Mouse (Mus musculus) liver, embryonic 12.5 days (tissue): ENCODE data around the gene Gemin6. TPM values are rescaled to one million over a fixed set of nuclear protein-coding genes. Genes with fewer than 3 reads are reported as not detected.
A peak's percentile ranks its signal among the peaks of the same experiment; 100 is the strongest.
"Not testable (repeated sequence)": the region's sequence is repeated elsewhere in the genome, so short reads cannot be mapped to it uniquely, and the experiment has no call there.

Experiments
- ATAC-seq: fragments of 200-750 bp; cut with Nextera tagmentation; 2 replicates; pipeline ENCODE4 v1.8.0; 2017; ENCODE audit warnings: moderate number of reproducible peaks, mild to moderate bottlenecking, moderate library complexity
- H3K27ac ChIP-seq: fragments of 300-500 bp; sonication (generic); 2 replicates; pipeline ENCODE4 v1.5.1; 2016; ENCODE audit warnings: mild to moderate bottlenecking
- H3K27me3 ChIP-seq: fragments of 300-500 bp; sonication (generic); replicated peaks from 2 replicates; pipeline ENCODE4 v1.6.1; 2016; ENCODE audit warnings: mild to moderate bottlenecking, moderate library complexity
- H3K36me3 ChIP-seq: fragments of 300-500 bp; sonication (generic); 2 replicates; pipeline ENCODE4 v1.6.1; 2016; ENCODE audit warnings: mild to moderate bottlenecking, moderate library complexity
- H3K4me1 ChIP-seq: fragments of 300-500 bp; sonication (generic); 2 replicates; pipeline ENCODE4 v1.6.1; 2016
- H3K4me2 ChIP-seq: fragments of 300-500 bp; sonication (generic); 2 replicates; pipeline ENCODE4 v1.6.1; 2016; ENCODE audit warnings: mild to moderate bottlenecking, moderate library complexity
- H3K4me3 ChIP-seq: fragments of 300-500 bp; sonication (generic); 2 replicates; pipeline ENCODE4 v1.5.1; 2016; ENCODE audit warnings: mild to moderate bottlenecking, moderate library complexity
- H3K9ac ChIP-seq: fragments of 300-500 bp; sonication (generic); 2 replicates; pipeline ENCODE4 v1.6.1; 2016; ENCODE audit warnings: mild to moderate bottlenecking, moderate library complexity
- H3K9me3 ChIP-seq: fragments of 300-500 bp; sonication (generic); replicated peaks from 2 replicates; pipeline ENCODE4 v1.6.1; 2016; ENCODE audit warnings: mild to moderate bottlenecking, moderate library complexity
- WGBS: fragments of 180-500 bp; shearing (Covaris S2); methylation state at CpG from one replicate; pipeline ENCODE4 v1.1.7; 2016; ENCODE audit not compliant: insufficient replicate concordance; 5-methylcytosine and 5-hydroxymethylcytosine counted together
- polyA plus RNA-seq: library from polyadenylated mRNA; unstranded; fragments of >200 nt; fragmentation: Nextera tagmentation; extraction: Ambion mirVana; gene quantifications from 2 replicates; pipeline ENCODE4 v1.2.1, GENCODE M21; 2016

Gene Gemin6
- polyA plus RNA-seq, 1 experiment from 2014 or later, result 46.3 TPM

DNA sequence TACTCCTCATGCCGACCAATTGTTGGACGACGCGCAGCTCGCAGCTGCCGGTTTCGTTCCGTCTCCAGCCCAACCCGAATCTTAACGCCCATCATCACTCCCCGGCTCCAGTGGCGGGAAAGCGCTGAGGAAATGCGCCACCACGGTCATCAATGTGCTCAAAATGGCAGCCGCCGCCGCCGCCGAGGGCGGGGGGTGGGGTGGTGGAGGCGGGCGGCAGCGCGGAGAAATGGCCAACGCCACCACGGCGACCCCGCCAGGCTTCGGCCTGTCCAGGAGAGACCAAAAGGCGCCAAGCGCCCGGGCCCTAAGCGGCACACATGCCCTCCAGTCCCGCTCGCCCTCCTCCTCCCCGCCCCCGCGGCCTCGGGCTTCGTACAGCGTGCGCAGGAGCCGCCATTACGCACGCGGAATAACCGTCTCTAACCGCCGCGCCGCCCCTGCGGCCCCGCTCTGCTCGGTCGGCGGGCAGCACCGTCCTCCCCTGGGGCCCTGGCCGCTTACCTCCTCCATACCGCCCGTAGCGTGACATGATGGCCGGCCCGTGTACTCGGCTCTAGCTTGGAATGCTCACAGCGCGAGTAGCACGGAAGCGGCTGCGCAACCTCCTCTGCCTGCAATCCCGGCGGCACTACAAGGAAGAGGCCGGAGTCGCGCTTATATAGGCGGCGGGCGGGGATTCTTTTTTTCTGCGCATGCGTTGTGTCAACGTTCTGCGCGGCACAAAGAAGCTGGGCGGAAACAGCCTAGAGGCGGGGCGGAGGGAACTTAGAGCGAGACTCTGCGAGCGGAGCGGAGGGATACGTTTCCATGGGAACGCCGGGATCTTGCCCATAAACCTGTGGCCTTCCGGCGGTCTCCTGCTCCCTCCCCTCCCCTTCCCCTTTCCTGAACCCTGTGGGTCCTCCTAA is 17.3 kb upstream of the Gemin6 start, which contains the start of the genes Srsf7 and Ttc39d:
TSS of gene Srsf7 (minus strand) at position 637 of the 911 bp plus-strand sequence.
TSS of gene Ttc39d (plus strand) at position 790 of the 911 bp plus-strand sequence.
- WGBS, result under 1% methylated on average over 95 of the region's 95 CpGs
- no peaks in the 10 kb centered on the region for H3K27me3 ChIP-seq
- H3K4me1 ChIP-seq, result peaks cover 20% of the 10 kb centered on the region
- no peaks in the 10 kb centered on the region for H3K9me3 ChIP-seq
- peaks cover 40% of the 10 kb centered on the region for H3K36me3 ChIP-seq
- peak within 1 kb of the TSS; percentile 76 for H3K4me3 ChIP-seq
- ATAC-seq, result peak; percentile 89
- peak within 1 kb of the TSS; percentile 90 for H3K4me2 ChIP-seq
- H3K27ac ChIP-seq, result peak within 1 kb of the TSS; percentile 97
- H3K9ac ChIP-seq, result peak within 1 kb of the TSS; percentile 96

DNA sequence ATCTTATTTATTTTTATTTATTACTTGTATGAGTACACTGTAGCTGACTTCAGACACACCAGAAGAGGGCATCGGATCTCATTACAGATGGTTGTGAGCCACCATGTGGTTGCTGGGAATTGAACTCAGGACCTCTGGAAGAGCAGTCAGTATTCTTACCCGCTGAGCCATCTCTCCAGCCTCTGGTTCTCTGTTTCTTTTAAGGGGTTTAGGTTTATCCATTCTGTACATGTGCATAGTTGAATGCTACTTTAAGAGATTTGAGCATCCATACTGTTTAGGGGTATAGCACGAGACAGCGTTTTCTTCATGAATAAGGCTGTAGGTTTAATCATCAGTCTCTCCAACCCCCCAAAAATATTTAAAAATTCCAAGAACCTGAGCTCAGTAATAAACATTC is 10.2 kb upstream of the Gemin6 start:
- not testable (repeated sequence) for H3K4me1 ChIP-seq, H3K9ac ChIP-seq, H3K36me3 ChIP-seq, H3K9me3 ChIP-seq, H3K4me3 ChIP-seq, H3K27ac ChIP-seq, ATAC-seq, H3K4me2 ChIP-seq, H3K27me3 ChIP-seq
- 77% methylated on average over 4 of the region's 4 CpGs for WGBS

DNA sequence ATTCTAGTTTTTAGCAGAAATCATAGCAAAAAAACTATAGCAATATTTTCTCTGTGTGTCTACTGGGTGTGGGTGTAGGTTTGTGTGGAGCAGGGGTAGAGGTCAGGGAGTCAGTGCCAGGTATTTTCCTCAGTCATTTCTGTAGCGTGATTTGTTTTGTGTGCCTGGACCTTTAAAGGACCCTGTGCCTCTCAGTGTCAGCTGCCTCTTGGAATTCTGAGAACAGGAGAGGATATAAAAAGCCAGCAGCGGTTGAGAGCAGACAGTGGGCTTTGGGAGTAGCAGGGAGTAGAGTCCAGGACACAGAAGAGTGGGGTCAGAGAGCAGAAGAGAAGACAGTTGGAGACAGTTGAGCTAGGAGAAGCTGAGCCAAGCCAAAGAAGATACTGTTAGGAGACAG is 4.1 kb upstream of the Gemin6 start:
- no peak overlapping the region for H3K4me3 ChIP-seq
- no peak for ATAC-seq
- H3K9ac ChIP-seq, result no peak overlapping the region
- H3K4me2 ChIP-seq, result no peak overlapping the region
- peaks cover 20% of the 10 kb centered on the region for H3K4me1 ChIP-seq
- no peaks in the 10 kb centered on the region for H3K27me3 ChIP-seq
- no peaks in the 10 kb centered on the region for H3K9me3 ChIP-seq
- H3K27ac ChIP-seq, result no peak overlapping the region
- no peaks in the 10 kb centered on the region for H3K36me3 ChIP-seq
- 78% methylated on average over 2 of the region's 2 CpGs for WGBS

DNA sequence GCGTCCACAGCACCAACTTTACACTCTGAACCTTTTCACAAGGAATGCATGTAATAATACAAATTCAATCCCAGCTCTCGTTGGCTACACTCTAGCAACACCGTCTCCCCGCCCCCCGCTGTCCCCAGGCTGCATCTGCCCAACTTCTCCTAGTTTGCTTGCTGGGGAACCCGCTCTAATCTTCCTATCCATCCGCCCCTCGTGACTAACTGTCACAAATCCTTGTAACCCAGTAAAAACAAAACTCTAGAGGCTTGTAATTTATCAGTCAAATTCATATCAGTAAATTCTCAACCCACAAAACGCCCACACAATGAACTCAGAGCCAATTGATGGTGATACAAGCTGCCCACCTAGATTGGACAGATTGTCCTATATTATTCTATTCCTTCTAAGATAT is 3.0 kb upstream of the Gemin6 start:
- peaks cover under 1% of the 10 kb centered on the region for H3K36me3 ChIP-seq
- H3K4me1 ChIP-seq, result peaks cover 28% of the 10 kb centered on the region
- no peak overlapping the region for H3K27ac ChIP-seq
- no peaks in the 10 kb centered on the region for H3K27me3 ChIP-seq
- H3K9ac ChIP-seq, result no peak overlapping the region
- no peak overlapping the region for H3K4me3 ChIP-seq
- 43% methylated on average over 9 of the region's 9 CpGs for WGBS
- no peaks in the 10 kb centered on the region for H3K9me3 ChIP-seq
- H3K4me2 ChIP-seq, result no peak overlapping the region
- ATAC-seq, result no peak

DNA sequence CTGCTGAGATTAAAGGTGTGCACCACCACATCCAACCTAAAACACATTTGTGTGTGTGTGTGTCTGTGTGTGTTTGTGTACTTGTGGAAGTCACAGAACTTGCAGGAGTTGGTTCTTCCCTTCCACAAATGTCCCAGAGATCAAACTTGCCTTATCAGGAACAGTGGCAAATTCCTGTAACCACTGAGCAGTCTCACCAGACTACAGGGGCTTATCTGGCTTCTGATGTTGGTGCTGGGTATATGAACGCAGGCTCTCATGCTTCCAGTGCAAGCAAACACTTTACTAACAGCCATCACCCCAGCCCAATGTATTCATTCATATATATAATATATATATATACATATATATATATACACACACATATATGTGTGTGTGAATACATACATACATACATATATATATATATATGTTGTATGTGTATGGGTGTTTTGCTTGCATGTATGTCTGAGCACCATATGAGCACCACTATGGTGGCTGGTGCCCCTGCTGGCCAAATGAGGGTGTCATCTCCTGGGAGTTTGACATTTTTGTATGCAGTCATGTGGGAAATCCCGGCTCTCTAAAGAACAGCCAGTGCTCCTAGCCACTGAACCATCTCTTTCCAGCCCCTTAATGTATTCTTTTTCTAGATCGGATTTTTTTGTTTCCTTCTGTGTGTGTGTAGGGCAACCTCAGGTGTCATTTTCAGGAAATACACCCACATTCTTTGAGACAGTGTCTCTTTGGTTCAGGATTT is 2.2 kb upstream of the Gemin6 start:
- Histone ChIP-seq H3K27ac (no peak overlapping the region), H3K9me3 (no peaks in the 10 kb centered on the region), H3K4me3 (no peak overlapping the region), H3K4me1 (peaks cover 31% of the 10 kb centered on the region), H3K27me3 (no peaks in the 10 kb centered on the region), H3K36me3 (peaks cover 5% of the 10 kb centered on the region), H3K4me2 (no peak overlapping the region), H3K9ac (no peak overlapping the region)
- no peak for ATAC-seq
- WGBS, result 37% methylated on average over 3 of the region's 3 CpGs

DNA sequence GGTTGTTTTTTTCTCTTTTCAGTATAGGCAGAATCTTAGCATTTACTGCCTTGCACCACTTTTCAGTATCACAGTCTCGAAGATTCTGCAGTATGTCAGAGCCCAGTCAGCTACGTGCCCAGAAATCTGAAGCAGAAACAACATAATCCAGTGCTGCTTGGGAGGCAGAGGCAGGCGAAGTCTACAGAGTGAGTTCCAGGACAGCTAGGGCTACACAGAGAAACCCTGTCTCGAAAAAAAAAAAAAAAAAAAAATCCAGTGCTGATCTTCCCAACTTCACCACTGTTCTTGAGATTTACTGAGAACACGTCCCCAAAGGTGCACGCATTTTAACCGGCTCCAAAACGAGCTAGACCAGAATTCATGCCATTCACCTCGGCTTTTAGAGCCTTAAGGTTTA is 412 bp upstream of the Gemin6 start:
- Histone ChIP-seq H3K4me1 (peaks cover 31% of the 10 kb centered on the region), H3K4me3 (peak overlapping the region; percentile 77), H3K27ac (peak overlapping the region; percentile 90), H3K9ac (peak overlapping the region; percentile 86), H3K4me2 (peak overlapping the region; percentile 73), H3K27me3 (no peaks in the 10 kb centered on the region), H3K9me3 (no peaks in the 10 kb centered on the region), H3K36me3 (peaks cover 21% of the 10 kb centered on the region)
- WGBS, result 7% methylated on average over 9 of the region's 9 CpGs
- ATAC-seq, result peak; percentile 22; the same call in 1 of the 2 replicates

DNA sequence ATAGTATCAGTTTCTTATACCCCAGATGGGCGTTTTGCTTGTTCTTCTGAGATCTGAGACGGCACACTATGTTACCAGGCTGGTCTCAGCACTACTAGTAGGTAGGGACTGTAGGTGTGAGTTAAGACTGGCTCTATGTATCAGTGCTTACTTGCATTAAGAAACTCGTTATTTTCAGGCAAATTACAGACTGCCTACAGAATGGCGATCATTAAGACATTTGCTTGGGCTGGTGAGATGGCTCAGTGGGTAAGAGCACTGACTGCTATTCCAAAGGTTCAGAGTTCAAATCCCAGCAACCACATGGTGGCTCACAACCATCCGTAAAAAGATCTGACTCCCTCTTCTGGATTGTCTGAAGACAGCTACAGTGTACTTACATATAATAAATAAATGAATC is 901 bp downstream of the Gemin6 start:
- ATAC-seq, H3K27me3 ChIP-seq, H3K9me3 ChIP-seq: not testable (repeated sequence)
- H3K4me2 ChIP-seq, result peak overlapping the region; percentile 73
- peaks cover 31% of the 10 kb centered on the region for H3K4me1 ChIP-seq
- H3K4me3 ChIP-seq, result peak overlapping the region; percentile 77
- H3K9ac ChIP-seq, result peak overlapping the region; percentile 86
- WGBS, result 27% methylated on average over 5 of the region's 5 CpGs
- H3K27ac ChIP-seq, result peak overlapping the region; percentile 90
- H3K36me3 ChIP-seq, result peaks cover 29% of the 10 kb centered on the region

DNA sequence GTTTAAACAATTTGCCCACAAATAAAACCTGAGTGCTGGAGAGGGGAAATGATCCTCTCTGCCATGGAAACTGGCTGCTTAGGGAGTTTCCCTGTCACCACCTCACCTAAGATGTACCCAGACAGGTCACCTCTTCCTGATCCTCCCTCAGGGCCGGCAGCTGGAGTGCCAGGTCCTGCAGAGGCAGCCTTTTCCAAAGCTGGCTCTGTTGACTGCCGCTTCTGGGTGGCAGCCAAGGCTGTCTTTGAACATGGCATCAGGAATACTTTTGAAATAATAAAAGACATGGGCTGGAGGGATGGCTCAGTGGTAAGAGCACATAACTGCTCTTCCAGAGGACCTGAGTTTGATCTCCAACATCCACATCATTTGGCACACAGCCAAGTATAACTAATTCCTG is 5.2 kb downstream of the Gemin6 start:
- WGBS, result 80% methylated on average over 2 of the region's 2 CpGs
- no peak overlapping the region for H3K27ac ChIP-seq

DNA sequence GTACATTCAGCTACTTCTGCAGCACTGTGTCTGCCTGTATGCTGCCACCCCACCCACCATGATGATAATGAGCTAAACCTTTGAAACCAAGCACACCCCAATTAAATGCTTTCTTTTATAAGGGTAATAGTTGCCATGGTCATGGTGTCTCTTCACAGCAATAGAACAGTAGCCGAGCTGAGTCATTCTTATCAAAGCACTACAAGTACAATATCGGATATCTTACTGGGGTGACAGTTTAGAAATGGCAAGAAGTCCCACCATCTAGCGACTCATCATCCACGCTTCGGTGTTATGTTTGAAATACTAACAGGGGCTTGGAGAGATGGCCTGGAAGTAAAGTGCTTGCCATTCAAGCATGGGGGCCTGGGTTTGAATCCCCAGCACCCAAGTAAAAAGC is 9.6 kb downstream of the Gemin6 start:
- Histone ChIP-seq H3K27me3 (no peaks in the 10 kb centered on the region), H3K27ac (no peak overlapping the region), H3K9ac (no peak overlapping the region), H3K36me3 (peaks cover 20% of the 10 kb centered on the region), H3K4me3 (no peak overlapping the region), H3K9me3 (no peaks in the 10 kb centered on the region), H3K4me1 (peaks cover 9% of the 10 kb centered on the region; the same call in 1 of the 2 replicates), H3K4me2 (no peak overlapping the region)
- ATAC-seq, result no peak
- 83% methylated on average over 5 of the region's 5 CpGs for WGBS

More for the DNA sequence above, 5.2 kb downstream of the Gemin6 start:
- H3K9ac ChIP-seq, result no peak overlapping the region
- no peak for ATAC-seq
- peaks cover 29% of the 10 kb centered on the region for H3K36me3 ChIP-seq
- H3K4me2 ChIP-seq, result no peak overlapping the region
- no peaks in the 10 kb centered on the region for H3K9me3 ChIP-seq
- H3K4me3 ChIP-seq, result no peak overlapping the region
- H3K27me3 ChIP-seq, result no peaks in the 10 kb centered on the region
- H3K4me1 ChIP-seq, result peaks cover 24% of the 10 kb centered on the region

DNA sequence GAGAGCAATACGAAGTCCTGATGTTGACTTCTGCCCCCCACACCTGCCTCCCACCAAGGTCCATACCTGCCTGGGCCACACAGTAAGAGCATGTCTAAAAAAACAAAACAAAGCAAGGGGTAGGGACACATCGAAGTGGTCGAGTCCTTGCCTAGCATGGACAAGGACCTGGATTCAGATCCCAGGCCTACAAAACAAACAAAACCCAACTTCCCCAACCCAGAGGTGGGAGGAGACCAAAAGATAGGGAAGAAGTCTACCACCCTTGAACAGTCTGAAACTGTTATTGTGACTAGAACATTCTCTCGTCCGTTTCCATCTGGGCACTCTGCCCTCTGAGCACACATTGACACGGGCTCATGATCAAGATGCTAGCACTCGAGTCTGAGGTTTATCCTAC is 10.1 kb downstream of the Gemin6 start:
- H3K4me3 ChIP-seq, result no peak overlapping the region
- ATAC-seq, result no peak
- no peaks in the 10 kb centered on the region for H3K27me3 ChIP-seq
- no peak overlapping the region for H3K27ac ChIP-seq
- 82% methylated on average over 7 of the region's 7 CpGs for WGBS
- H3K36me3 ChIP-seq, result peaks cover 20% of the 10 kb centered on the region
- no peak overlapping the region for H3K9ac ChIP-seq
- no peak overlapping the region for H3K4me2 ChIP-seq
- H3K4me1 ChIP-seq, result peaks cover 9% of the 10 kb centered on the region; the same call in 1 of the 2 replicates
- no peaks in the 10 kb centered on the region for H3K9me3 ChIP-seq

DNA sequence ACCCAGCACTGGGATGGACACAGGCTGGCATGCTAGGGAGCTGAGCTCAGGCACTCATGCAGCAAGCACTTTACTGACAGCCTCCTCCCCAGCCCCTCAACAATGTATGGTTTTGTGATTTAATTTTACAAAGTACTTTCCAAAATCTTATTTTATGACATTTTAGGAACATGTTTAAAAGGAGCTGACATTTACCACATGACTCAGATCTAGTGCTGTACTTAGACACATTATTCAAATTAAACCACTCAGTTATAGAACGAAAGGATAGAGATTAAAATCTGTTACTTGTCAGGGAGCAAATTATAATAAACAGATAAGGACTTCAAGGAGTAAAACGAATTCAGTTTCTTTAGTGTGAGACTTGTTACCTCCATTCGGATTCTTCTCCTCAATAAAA is 11.2 kb downstream of the Gemin6 start:
- Histone ChIP-seq H3K27ac (no peak overlapping the region), H3K9ac (no peak overlapping the region), H3K4me3 (no peak overlapping the region), H3K9me3 (no peaks in the 10 kb centered on the region), H3K27me3 (no peaks in the 10 kb centered on the region), H3K36me3 (peaks cover 29% of the 10 kb centered on the region), H3K4me1 (peaks cover 9% of the 10 kb centered on the region; the same call in 1 of the 2 replicates), H3K4me2 (no peak overlapping the region)
- ATAC-seq, result no peak
- 71% methylated on average over 3 of the region's 3 CpGs for WGBS

DNA sequence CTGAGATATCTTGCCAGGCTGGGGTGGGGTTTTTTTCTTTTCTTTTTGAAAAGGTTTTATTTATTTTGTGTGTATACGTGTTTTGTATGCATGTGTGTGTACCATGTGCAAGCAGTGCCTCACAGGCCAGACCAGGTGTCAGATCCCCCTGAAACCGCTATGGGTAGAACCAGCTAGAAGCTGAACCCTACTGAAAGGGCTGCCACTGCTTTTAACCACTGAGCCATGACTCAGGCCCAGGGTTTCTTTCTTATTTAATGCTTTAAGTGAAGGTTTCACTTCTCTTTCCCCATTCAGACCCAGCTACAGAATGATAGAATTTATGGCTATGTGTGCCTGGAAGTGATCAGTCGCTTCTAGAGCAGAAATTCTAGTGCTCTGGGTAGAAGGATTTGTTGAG is 12.6 kb downstream of the Gemin6 start:
- no peak overlapping the region for H3K9ac ChIP-seq
- H3K4me3 ChIP-seq, result no peak overlapping the region
- no peak overlapping the region for H3K4me2 ChIP-seq
- no peak overlapping the region for H3K27ac ChIP-seq
- H3K27me3 ChIP-seq, result no peaks in the 10 kb centered on the region
- H3K4me1 ChIP-seq, result peaks cover 4% of the 10 kb centered on the region; the same call in 1 of the 2 replicates
- no peaks in the 10 kb centered on the region for H3K9me3 ChIP-seq
- 83% methylated on average over 3 of the region's 3 CpGs for WGBS
- H3K36me3 ChIP-seq, result peaks cover 39% of the 10 kb centered on the region
- no peak for ATAC-seq
